Mouse (Mus musculus): ENCODE data around the gene Cdrt4. TPM values are rescaled to one million over a fixed set of nuclear protein-coding genes. Genes with fewer than 3 reads are reported as not detected.

Gene Cdrt4
- polyA plus RNA-seq, 1 experiment from 2014 or later: not detected

DNA sequence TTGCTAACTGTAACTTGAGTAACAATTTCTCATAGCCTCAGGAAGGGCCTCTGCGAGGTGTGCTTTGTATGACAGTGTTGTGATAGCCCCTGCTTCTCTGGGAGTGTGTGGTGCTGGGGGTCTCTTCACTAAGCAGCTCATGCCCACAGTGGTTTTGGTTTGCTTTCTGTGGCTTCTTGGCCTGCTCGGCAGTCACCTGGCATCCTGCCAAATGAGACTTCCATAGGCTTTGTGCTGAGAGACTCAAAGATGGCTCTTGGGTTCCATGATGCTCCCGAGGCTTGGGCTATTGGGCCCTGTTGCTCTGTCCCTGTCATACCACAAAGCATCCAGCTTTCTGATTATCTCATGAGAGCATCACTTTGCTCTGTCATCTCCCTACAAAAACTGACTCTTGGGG is 30.7 kb downstream of the Cdrt4 start:
- Histone ChIP-seq H3K4me3 (ENCODE audit: low read depth, low read length) (no peak overlapping the region), H3K27ac (ENCODE audit: low read depth, low read length) (no peak overlapping the region), H3K27me3 (ENCODE audit: control insufficient read depth, insufficient read depth, low read length) (no peaks in the 10 kb centered on the region), H3K4me1 (replicated peaks; ENCODE audit: control insufficient read depth, insufficient read depth, low read length) (no peaks in the 10 kb centered on the region), H3K36me3 (ENCODE audit: control insufficient read depth, insufficient read depth, low read length) (no peaks in the 10 kb centered on the region), H3K4me2 (ENCODE audit: low read depth, low read length, severe bottlenecking) (no peak overlapping the region), H3K9ac (ENCODE audit: low read length) (no peak overlapping the region), H3K9me3 (ENCODE audit: control insufficient read depth, low read length) (no peaks in the 10 kb centered on the region)
- ATAC-seq (replicated peaks; ENCODE audit: low FRiP score) (no peak), DNase-seq (ENCODE audit: low spot score) (no peak)
- 79% methylated on average over 3 of the region's 3 CpGs for WGBS

DNA sequence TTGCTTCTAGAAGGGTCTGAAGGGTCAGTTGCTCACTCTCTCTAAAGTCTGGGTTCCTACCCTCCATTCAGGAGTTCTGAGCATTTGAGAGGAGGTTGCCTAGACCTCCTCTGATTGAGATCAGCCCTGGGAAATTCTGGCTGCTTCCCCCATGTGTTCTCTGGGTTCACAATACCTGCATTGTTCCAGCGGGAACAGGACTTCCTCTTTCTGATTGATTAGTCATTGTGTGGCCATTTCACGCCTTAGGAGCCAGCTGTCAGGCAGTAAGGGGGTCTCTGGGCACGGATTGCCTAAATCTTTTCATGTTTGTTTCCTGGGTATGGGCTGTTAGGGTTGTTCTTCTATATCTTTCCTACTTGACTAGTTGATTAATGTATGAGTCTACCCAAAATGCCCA is 32.8 kb downstream of the Cdrt4 start:
- WGBS: 1% methylated on average over 3 of the region's 3 CpGs
- DNase-seq (ENCODE audit: low spot score): no peak

DNA sequence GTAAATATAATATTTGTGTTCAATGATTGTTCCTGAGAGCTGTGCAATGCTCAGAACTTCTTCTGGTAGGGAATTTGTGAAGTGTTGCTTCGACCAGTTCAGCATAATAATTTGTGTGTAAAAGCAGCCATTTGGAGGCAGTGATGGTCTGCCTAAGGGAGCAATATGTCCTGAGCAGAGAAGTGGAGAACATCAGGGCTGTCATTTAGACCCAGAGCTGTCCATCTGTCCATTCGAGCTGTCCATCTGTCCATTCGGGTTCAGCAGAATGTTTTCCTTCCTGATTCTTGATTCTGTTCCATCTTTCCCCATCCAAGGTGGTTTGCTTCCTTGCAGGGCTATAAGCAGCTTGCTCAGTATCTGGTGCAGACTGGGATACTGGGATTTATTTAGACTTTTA is 33.4 kb downstream of the Cdrt4 start:
- no peak for DNase-seq (ENCODE audit: low spot score)

More for the DNA sequence above, 32.8 kb downstream of the Cdrt4 start:
- H3K27ac ChIP-seq (ENCODE audit: low read depth, low read length): no peak overlapping the region
- no peak overlapping the region for H3K4me3 ChIP-seq (ENCODE audit: low read depth, low read length)
- ATAC-seq (replicated peaks; ENCODE audit: low FRiP score): no peak
- no peaks in the 10 kb centered on the region for H3K4me1 ChIP-seq (replicated peaks; ENCODE audit: control insufficient read depth, insufficient read depth, low read length)
- H3K9me3 ChIP-seq (ENCODE audit: control insufficient read depth, low read length): no peaks in the 10 kb centered on the region
- H3K27me3 ChIP-seq (ENCODE audit: control insufficient read depth, insufficient read depth, low read length): no peaks in the 10 kb centered on the region
- no peak overlapping the region for H3K9ac ChIP-seq (ENCODE audit: low read length)
- H3K4me2 ChIP-seq (ENCODE audit: low read depth, low read length, severe bottlenecking): no peak overlapping the region
- no peaks in the 10 kb centered on the region for H3K36me3 ChIP-seq (ENCODE audit: control insufficient read depth, insufficient read depth, low read length)

DNA sequence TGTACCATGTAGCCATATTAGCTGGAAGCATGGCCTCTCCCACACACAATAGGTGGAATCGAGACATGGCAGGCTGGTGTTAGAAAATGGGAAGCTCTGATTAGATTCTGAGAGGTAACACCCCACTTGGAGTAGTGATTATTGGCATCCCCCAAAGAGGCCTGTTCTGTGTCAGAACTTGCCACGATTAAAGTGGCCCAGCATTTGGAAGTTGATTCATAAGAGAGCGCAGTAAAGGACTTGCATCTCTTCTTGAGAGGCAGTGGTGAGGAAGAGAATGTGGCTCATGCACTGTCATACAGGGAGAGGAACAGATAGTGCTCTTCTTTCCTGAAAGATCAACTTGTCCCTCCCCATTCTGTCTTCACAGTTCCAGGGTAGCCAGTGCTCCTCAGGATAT is 34.1 kb downstream of the Cdrt4 start:
- Histone ChIP-seq H3K36me3 (ENCODE audit: control insufficient read depth, insufficient read depth, low read length) (no peaks in the 10 kb centered on the region), H3K9ac (ENCODE audit: low read length) (no peak overlapping the region), H3K4me1 (replicated peaks; ENCODE audit: control insufficient read depth, insufficient read depth, low read length) (no peaks in the 10 kb centered on the region), H3K27ac (ENCODE audit: low read depth, low read length) (no peak overlapping the region), H3K4me2 (ENCODE audit: low read depth, low read length, severe bottlenecking) (no peak overlapping the region), H3K4me3 (ENCODE audit: low read depth, low read length) (no peak overlapping the region), H3K9me3 (ENCODE audit: control insufficient read depth, low read length) (no peaks in the 10 kb centered on the region), H3K27me3 (ENCODE audit: control insufficient read depth, insufficient read depth, low read length) (no peaks in the 10 kb centered on the region)
- 89% methylated on average over 3 of the region's 3 CpGs for WGBS
- DNase-seq (ENCODE audit: low spot score): no peak
- ATAC-seq (replicated peaks; ENCODE audit: low FRiP score): no peak

More for the DNA sequence above, 33.4 kb downstream of the Cdrt4 start:
- no peak overlapping the region for H3K9ac ChIP-seq (ENCODE audit: low read length)
- no peaks in the 10 kb centered on the region for H3K36me3 ChIP-seq (ENCODE audit: control insufficient read depth, insufficient read depth, low read length)
- H3K27me3 ChIP-seq (ENCODE audit: control insufficient read depth, insufficient read depth, low read length): no peaks in the 10 kb centered on the region
- H3K4me1 ChIP-seq (replicated peaks; ENCODE audit: control insufficient read depth, insufficient read depth, low read length): no peaks in the 10 kb centered on the region
- H3K9me3 ChIP-seq (ENCODE audit: control insufficient read depth, low read length): no peaks in the 10 kb centered on the region
- no peak overlapping the region for H3K4me3 ChIP-seq (ENCODE audit: low read depth, low read length)
- WGBS: 83% methylated on average over 3 of the region's 3 CpGs
- no peak for ATAC-seq (replicated peaks; ENCODE audit: low FRiP score)
- no peak overlapping the region for H3K4me2 ChIP-seq (ENCODE audit: low read depth, low read length, severe bottlenecking)
- no peak overlapping the region for H3K27ac ChIP-seq (ENCODE audit: low read depth, low read length)

DNA sequence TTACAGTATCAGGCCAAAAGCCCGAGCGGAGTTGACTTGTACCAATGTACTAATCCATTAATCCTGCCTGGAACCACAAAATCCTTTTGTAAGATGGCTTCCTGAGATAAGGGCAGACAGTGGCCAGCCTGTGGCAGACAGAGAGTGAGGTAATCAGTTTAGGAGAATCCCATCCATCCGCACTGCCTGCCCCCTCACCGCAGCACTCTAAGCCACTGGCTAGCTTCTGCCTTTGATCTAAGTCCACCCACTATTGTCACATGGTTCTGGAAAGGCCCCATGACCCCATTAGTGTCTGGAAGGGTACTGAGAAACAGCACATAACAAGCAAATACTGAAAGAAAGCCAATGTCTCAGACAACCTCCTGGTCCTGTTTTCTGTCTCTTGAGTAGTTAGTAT is 35.6 kb downstream of the Cdrt4 start:
- Histone ChIP-seq H3K4me2 (ENCODE audit: low read depth, low read length, severe bottlenecking) (no peak overlapping the region), H3K4me3 (ENCODE audit: low read depth, low read length) (no peak overlapping the region), H3K36me3 (ENCODE audit: control insufficient read depth, insufficient read depth, low read length) (no peaks in the 10 kb centered on the region), H3K27ac (ENCODE audit: low read depth, low read length) (no peak overlapping the region), H3K27me3 (ENCODE audit: control insufficient read depth, insufficient read depth, low read length) (no peaks in the 10 kb centered on the region), H3K4me1 (replicated peaks; ENCODE audit: control insufficient read depth, insufficient read depth, low read length) (no peaks in the 10 kb centered on the region), H3K9ac (ENCODE audit: low read length) (no peak overlapping the region), H3K9me3 (ENCODE audit: control insufficient read depth, low read length) (no peaks in the 10 kb centered on the region)
- DNase-seq (ENCODE audit: low spot score): no peak
- WGBS: 81% methylated on average over 4 of the region's 4 CpGs
- no peak for ATAC-seq (replicated peaks; ENCODE audit: low FRiP score)

DNA sequence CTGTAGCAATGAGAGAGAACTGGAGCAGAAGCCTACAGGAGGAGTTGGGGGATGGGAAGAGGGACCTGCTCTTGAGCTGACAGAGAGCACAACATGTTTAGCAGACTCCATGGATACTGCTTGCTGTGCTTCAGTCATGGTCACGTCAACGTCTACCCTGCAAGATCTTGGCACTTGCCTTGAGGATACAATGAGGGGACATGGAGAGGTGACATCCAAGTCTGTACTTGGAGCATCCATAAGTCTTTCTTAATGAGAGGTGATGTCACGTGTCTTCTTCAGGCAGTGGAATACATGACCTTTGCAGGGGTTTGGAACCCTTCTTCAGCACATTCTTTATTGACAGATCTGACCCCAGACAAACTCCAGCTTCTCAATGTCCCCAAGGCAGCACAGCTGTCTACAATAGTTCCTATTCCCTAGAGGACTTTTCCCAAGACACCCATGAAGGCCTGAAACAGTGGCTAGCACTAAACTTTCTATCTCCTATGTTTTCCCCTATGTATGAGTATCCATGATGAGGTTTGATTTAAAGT is 39.2 kb downstream of the Cdrt4 start:
- H3K27ac ChIP-seq (ENCODE audit: low read depth, low read length): no peak overlapping the region
- WGBS: 95% methylated on average over 3 of the region's 3 CpGs

DNA sequence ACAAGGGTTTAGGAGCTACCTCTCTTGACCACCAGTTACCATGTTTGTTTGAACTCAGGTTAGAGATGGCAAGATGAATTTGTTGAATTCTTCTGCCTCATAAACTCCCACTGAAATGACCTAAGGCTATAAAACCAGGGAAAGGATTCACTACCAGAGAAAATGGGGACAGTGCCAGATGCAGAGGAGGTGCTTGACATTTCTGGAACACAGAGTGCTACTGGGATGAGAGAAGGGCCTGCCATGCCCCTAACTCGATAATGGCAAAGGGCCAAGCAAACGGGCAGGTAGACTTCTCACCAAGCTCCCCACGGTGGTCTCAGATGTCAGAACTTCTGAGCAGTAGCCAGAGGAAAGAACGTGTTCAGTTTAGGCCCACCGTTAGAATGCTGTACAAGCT is 39.8 kb downstream of the Cdrt4 start:
- DNase-seq (ENCODE audit: low spot score) (no peak), ATAC-seq (replicated peaks; ENCODE audit: low FRiP score) (no peak)
- no peak overlapping the region for H3K4me3 ChIP-seq (ENCODE audit: low read depth, low read length)
- no peaks in the 10 kb centered on the region for H3K9me3 ChIP-seq (ENCODE audit: control insufficient read depth, low read length)
- H3K4me2 ChIP-seq (ENCODE audit: low read depth, low read length, severe bottlenecking): no peak overlapping the region
- H3K27ac ChIP-seq (ENCODE audit: low read depth, low read length): no peak overlapping the region
- H3K27me3 ChIP-seq (ENCODE audit: control insufficient read depth, insufficient read depth, low read length): no peaks in the 10 kb centered on the region
- no peaks in the 10 kb centered on the region for H3K36me3 ChIP-seq (ENCODE audit: control insufficient read depth, insufficient read depth, low read length)
- WGBS: 92% methylated on average over 5 of the region's 5 CpGs
- H3K9ac ChIP-seq (ENCODE audit: low read length): no peak overlapping the region
- no peaks in the 10 kb centered on the region for H3K4me1 ChIP-seq (replicated peaks; ENCODE audit: control insufficient read depth, insufficient read depth, low read length)

More for the DNA sequence above, 39.2 kb downstream of the Cdrt4 start:
- no peaks in the 10 kb centered on the region for H3K27me3 ChIP-seq (ENCODE audit: control insufficient read depth, insufficient read depth, low read length)
- no peak overlapping the region for H3K4me2 ChIP-seq (ENCODE audit: low read depth, low read length, severe bottlenecking)
- H3K9ac ChIP-seq (ENCODE audit: low read length): no peak overlapping the region
- DNase-seq (ENCODE audit: low spot score) (no peak), ATAC-seq (replicated peaks; ENCODE audit: low FRiP score) (no peak)
- H3K36me3 ChIP-seq (ENCODE audit: control insufficient read depth, insufficient read depth, low read length): no peaks in the 10 kb centered on the region
- H3K4me1 ChIP-seq (replicated peaks; ENCODE audit: control insufficient read depth, insufficient read depth, low read length): no peaks in the 10 kb centered on the region
- H3K4me3 ChIP-seq (ENCODE audit: low read depth, low read length): no peak overlapping the region
- no peaks in the 10 kb centered on the region for H3K9me3 ChIP-seq (ENCODE audit: control insufficient read depth, low read length)

DNA sequence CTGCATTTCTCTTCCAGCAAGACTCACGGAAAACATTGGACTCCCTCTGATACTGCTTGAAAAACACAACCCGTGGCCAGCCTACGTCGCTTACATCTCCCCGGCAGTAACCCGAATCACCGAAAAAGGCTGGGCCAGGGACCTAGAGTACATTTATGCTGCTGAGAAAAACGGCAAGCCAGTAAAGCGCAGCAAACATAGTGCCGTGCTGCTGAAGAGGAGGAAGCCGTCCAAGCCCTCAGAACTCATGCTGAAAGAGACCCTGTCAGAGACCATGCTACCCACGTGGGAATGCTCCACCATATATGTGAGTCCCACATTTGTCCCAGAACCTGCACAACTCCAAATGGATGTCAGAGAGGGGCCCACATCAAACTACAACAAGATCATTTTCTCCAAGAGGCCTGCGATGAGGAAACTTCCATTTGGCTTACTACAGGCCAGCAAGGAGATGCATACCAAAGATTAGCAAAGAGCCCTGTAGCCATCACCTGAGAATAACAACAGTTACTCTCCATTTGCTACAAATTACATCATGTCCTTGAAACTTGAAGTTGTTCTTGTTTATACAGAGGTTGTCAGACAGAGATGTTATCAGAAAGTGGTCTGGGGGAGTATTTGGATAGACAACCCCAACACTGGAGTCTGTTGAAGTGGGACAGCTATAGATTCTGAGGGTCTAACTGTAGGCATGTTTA is 41.7 kb downstream of the Cdrt4 start:
- WGBS: 92% methylated on average over 13 of the region's 13 CpGs
- no peaks in the 10 kb centered on the region for H3K9me3 ChIP-seq (ENCODE audit: control insufficient read depth, low read length)
- H3K4me1 ChIP-seq (replicated peaks; ENCODE audit: control insufficient read depth, insufficient read depth, low read length): peaks cover 1% of the 10 kb centered on the region; the same call in 1 of the 2 replicates
- no peaks in the 10 kb centered on the region for H3K36me3 ChIP-seq (ENCODE audit: control insufficient read depth, insufficient read depth, low read length)
- no peak overlapping the region for H3K9ac ChIP-seq (ENCODE audit: low read length)
- no peak overlapping the region for H3K4me2 ChIP-seq (ENCODE audit: low read depth, low read length, severe bottlenecking)
- no peak overlapping the region for H3K4me3 ChIP-seq (ENCODE audit: low read depth, low read length)
- no peak for DNase-seq (ENCODE audit: low spot score)
- ATAC-seq (replicated peaks; ENCODE audit: low FRiP score): no peak
- H3K27me3 ChIP-seq (ENCODE audit: control insufficient read depth, insufficient read depth, low read length): no peaks in the 10 kb centered on the region
- no peak overlapping the region for H3K27ac ChIP-seq (ENCODE audit: low read depth, low read length)

All from forebrain, embryonic 11.5 days (tissue).